Mouse (Mus musculus) Patski (cell line): ENCODE measurements at regions not wholly inside any gene's neighbourhood (a gene's known extent, or its start where the extent isn't known, plus 50 kb on each side); places are given as distances from the start of the nearest gene placed in this dataset.
A peak's percentile ranks its signal among the peaks of the same experiment; 100 is the strongest.

Source experiments
- ATAC-seq: fragments of 100-300 bp; one replicate; pipeline ENCODE4 v1.8.0; 2021
- CTCF ChIA-PET: fragments of 350-600 bp; sonication (Branson Sonifier 250); formaldehyde crosslinking; loops from one replicate; lab custom pipeline; 2022; ENCODE audit warnings: inconsistent platforms; lab: Charles Lee
- POLR2A ChIA-PET: fragments of 350-600 bp; sonication (Branson Sonifier 250); formaldehyde crosslinking; loops from one replicate; lab custom pipeline; 2022; ENCODE audit warnings: antibody characterized with exemption, inconsistent platforms; lab: Charles Lee
- DNase-seq: peaks from one replicate; pipeline ENCODE4 v3.0.0-alpha.2; 2011; ENCODE audit warnings: low read depth, low spot score
- H3K27me3 ChIP-seq: fragments of 371-371 bp; one replicate; pipeline ENCODE4 v1.5.1; 2021
- CTCF ChIP-seq: fragments of 100-300 bp; IDR thresholded peaks from one replicate; pipeline ENCODE4 v1.5.1; 2021
- in situ Hi-C: fragments of 300-500 bp; cut with MboI; formaldehyde crosslinking; loops from 3 replicates; pipeline ENCODE4 v1.11.1; 2018; ENCODE audit warnings: low pct_unique_long_range_greater_than_20kb, mixed read lengths

DNA sequence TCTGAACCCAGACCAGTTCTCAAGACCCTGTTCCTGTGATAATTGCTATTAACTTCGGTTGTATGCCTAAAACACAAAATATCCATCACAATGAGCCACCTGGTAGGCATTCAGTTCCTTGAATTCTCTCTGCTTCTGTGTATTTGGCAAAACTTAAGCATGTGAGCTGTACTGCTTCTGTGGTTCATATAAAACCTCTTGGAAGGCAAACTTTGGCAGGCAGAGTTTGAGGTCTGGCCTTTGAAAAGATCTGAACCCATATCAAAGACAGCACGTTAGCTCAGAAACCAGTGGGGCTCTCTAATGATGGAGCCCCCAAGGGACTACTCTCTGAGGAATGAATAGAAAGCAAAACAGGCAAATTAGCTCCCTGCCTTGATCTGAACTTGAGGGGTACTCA, 256.1 kb upstream of the Ppargc1a start:
- DNase-seq (no peak), ATAC-seq (no peak)
- CTCF ChIA-PET: interaction anchor here (0.7 kb wide), 1 partner anchor 21 kb away, joined by 3 read pairs; no protein-coding TSS in a partner anchor
- in situ Hi-C loops: no loop called here
- TF ChIP-seq CTCF: no peak
- H3K27me3 ChIP-seq: no peaks in the 10 kb centered on the region
- POLR2A ChIA-PET: no interaction called here

DNA sequence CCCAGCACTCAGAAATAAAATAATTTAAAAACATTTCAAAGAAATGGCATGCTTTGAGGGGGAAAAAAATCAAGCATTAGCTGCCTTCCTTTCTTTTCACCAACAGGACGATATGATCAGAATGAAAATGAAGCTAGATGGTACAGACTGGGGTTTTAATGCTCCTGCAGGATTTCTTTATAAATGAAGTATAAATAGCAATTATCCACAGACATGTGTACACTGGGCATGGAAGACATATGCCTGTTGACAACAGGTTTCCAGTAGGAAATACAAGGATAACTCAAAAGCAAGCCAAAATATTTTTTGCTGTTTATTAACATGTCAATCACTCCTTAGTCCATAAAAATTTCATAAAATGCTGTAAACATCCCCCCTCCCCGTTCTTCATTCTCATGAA, 248.7 kb upstream of the Ppargc1a start:
- in situ Hi-C loops: no loop called here
- ChIA-PET POLR2A (no interaction called here), CTCF (interaction anchor here (1.1 to 1.4 kb wide), 2 partner anchors 14 to 249 kb away, joined by 3 to 5 read pairs; no protein-coding TSS in a partner anchor)
- H3K27me3 ChIP-seq: no peaks in the 10 kb centered on the region
- no peak for TF ChIP-seq CTCF
- DNase-seq (no peak), ATAC-seq (no peak)

GRCm38 (mm10) chr5:51811728-51812127, 244.2 kb upstream of the Ppargc1a start:
- TF ChIP-seq CTCF: no peak
- CTCF ChIA-PET: interaction anchor here (1.0 to 1.5 kb wide), 4 partner anchors 10 to 58 kb away, joined by 3 read pairs; no protein-coding TSS in a partner anchor
- no peak for ATAC-seq
- in situ Hi-C loops: no loop called here
- no peaks in the 10 kb centered on the region for H3K27me3 ChIP-seq
- POLR2A ChIA-PET: no interaction called here
- no peak for DNase-seq

GRCm38 (mm10) chr5:51801486-51801885, 234.0 kb upstream of the Ppargc1a start:
- ATAC-seq (no peak), DNase-seq (no peak)
- ChIA-PET POLR2A (no interaction called here), CTCF (interaction anchor here (1.0 to 1.3 kb wide), 2 partner anchors 11 to 18 kb away, joined by 3 read pairs; no protein-coding TSS in a partner anchor)
- H3K27me3 ChIP-seq: no peaks in the 10 kb centered on the region
- no peak for TF ChIP-seq CTCF
- in situ Hi-C loops: no loop called here

DNA sequence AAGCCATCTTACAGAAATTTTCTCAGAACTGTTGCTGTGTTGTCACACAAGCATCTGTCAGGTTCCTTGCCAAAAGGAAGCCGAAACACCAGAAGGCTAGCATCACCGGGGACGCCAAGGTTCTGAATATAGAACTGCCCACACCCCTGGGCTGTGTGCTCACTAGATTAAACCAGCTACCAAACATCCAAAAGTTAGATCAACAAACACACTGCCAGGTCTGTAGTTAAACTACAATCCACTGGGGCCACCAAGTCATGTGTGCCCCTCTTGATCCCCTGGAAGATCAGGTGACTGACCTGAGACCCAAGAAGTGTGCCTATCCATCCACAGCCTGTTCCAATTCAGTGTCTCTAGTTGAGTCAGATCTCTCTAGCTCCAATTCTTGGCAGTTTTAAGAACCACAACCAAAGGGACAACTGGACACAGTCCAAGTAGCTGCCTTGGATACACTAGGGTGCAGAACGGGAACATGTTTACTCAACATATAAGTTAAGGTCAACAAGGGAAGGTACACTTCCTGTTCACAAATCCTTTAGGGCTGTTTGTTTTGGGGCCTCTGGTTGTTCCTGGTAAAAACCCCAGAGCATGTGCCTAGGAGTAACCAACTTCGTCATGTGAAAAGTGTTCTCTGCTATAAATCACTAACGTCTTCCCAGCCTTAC, 232.0 kb upstream of the Ppargc1a start:
- ATAC-seq (peak; percentile 94), DNase-seq (peak; percentile 96)
- ChIA-PET CTCF (interaction anchor here (1.2 to 2.2 kb wide), 2 partner anchors 9 to 59 kb away, joined by 3 to 8 read pairs; no protein-coding TSS in a partner anchor), POLR2A (interaction anchor here (0.8 kb wide), 1 partner anchor 262 kb away, joined by 4 read pairs; no protein-coding TSS in a partner anchor)
- in situ Hi-C loops: loop anchor here (10.0 kb wide), 1 partner anchor 765 kb away; no protein-coding TSS in a partner anchor
- TF ChIP-seq CTCF: no peak
- H3K27me3 ChIP-seq: no peaks in the 10 kb centered on the region

DNA sequence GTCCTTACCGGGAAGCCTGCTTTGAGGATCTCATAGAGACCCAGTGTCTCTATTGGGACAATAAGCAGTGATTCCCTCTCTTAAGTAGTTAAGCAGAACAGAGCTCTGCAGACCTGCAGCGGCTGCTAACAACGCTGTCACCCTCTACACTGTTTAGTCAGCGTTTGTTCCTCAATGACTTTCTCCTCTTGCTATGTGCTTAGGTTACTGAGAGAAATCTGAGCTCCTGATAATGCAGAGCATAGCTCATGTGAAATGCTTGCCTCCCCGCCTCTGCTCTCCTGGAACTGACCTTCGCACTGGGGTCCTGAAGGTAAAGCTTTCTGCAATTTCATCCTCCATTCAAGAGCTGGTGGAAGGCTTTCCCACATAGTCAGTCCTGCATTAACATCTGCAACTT, 226.6 kb upstream of the Ppargc1a start:
- DNase-seq (no peak), ATAC-seq (no peak)
- POLR2A ChIA-PET: interaction anchor here (1.0 kb wide), 1 partner anchor 328 kb away, joined by 3 read pairs; no protein-coding TSS in a partner anchor
- TF ChIP-seq CTCF: no peak
- no peaks in the 10 kb centered on the region for H3K27me3 ChIP-seq
- CTCF ChIA-PET: no interaction called here
- in situ Hi-C loops: loop anchor here (10.0 kb wide), 1 partner anchor 759 kb away; no protein-coding TSS in a partner anchor

- DNase-seq: peak; percentile 25
- in situ Hi-C loops: loop anchor here (10.0 kb wide), 1 partner anchor 758 kb away; no protein-coding TSS in a partner anchor
- no peaks in the 10 kb centered on the region for H3K27me3 ChIP-seq
- CTCF ChIA-PET: interaction anchor here (1.1 kb wide), 1 partner anchor 18 kb away, joined by 3 read pairs; no protein-coding TSS in a partner anchor
- POLR2A ChIA-PET: interaction anchor here (1.0 kb wide), 1 partner anchor 327 kb away, joined by 3 read pairs; no protein-coding TSS in a partner anchor
- TF ChIP-seq CTCF: no peak
- peak; percentile 69 for ATAC-seq
Observed at GRCm38 (mm10) chr5:51792950-51793349, 225.4 kb upstream of the Ppargc1a start.

DNA sequence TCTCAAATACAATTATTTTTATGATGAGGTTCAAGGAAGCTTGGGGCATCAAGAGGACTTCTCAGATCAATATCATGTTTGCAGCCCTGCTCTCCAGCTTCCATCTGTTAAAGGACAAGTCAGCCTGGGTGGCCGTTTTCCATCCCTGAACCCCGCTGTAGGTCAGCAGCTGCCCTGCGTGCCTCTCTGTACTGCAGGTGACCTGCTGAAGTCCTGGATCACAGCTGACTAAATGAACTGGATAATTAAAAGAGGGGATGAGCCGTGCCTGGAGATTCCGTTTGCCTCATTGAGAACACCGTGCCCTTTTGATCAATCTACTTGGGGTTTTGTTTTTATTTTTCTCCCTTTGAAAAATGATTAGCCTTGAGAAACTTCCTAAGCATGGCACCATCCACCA, 221.2 kb upstream of the Ppargc1a start:
- TF ChIP-seq CTCF: no peak
- in situ Hi-C loops: no loop called here
- ChIA-PET CTCF (no interaction called here), POLR2A (no interaction called here)
- DNase-seq: no peak
- no peaks in the 10 kb centered on the region for H3K27me3 ChIP-seq
- no peak for ATAC-seq

GRCm38 (mm10) chr5:51783523-51783922, 216.0 kb upstream of the Ppargc1a start:
- in situ Hi-C loops: no loop called here

GRCm38 (mm10) chr5:51783099-51783498, 215.6 kb upstream of the Ppargc1a start:
- CTCF ChIA-PET: interaction anchor here (1.6 to 2.2 kb wide), 2 partner anchors 10 to 19 kb away, joined by 3 to 9 read pairs; no protein-coding TSS in a partner anchor
- no peaks in the 10 kb centered on the region for H3K27me3 ChIP-seq
- no peak for DNase-seq
- in situ Hi-C loops: no loop called here
- no peak for ATAC-seq
- POLR2A ChIA-PET: no interaction called here
- TF ChIP-seq CTCF: no peak

More at GRCm38 (mm10) chr5:51783523-51783922, 216.0 kb upstream of the Ppargc1a start:
- ChIA-PET POLR2A (no interaction called here), CTCF (interaction anchor here (1.6 kb wide), 1 partner anchor 18 kb away, joined by 3 read pairs; no protein-coding TSS in a partner anchor)
- H3K27me3 ChIP-seq: no peaks in the 10 kb centered on the region
- ATAC-seq (no peak), DNase-seq (no peak)
- no peak for TF ChIP-seq CTCF
